Mouse (Mus musculus) regulatory T cell (primary cell): ENCODE data around the gene Mien1.

Experiments
- in situ Hi-C: fragments of 300-600 bp; cut with MboI, MseI; formaldehyde crosslinking; loops from one replicate; pipeline ENCODE4 v1.15.1; 2025; ENCODE audit warnings: high pct_unique_total_duplicates

Mien1 gene

GRCm38 (mm10) chr11:98388282-98388681 lies 50.5 kb downstream of the Mien1 start:
- in situ Hi-C loops = loop anchor here (5.0 kb wide), 2 partner anchors 44 to 271 kb away; no protein-coding TSS in a partner anchor
